Mouse (Mus musculus) liver, adult (tissue): ENCODE measurements around the gene Tmprss9.

ENCODE experiments used
- GATA4 ChIP-seq: IDR thresholded peaks from 2 replicates; pipeline ENCODE4 v1.6.1; 2014; ENCODE audit warnings: mild to moderate bottlenecking, low read length; ENCODE audit not compliant: insufficient replicate concordance

Tmprss9 gene

GRCm38 (mm10) chr10:80948570-80948969 lies 76.9 kb downstream of the Tmprss9 start:
- TF ChIP-seq GATA4, result no peak

GRCm38 (mm10) chr10:80949081-80949480 lies 77.4 kb downstream of the Tmprss9 start:
- no peak for TF ChIP-seq GATA4
